Mouse (Mus musculus) layer of hippocampus, postnatal 25 days (tissue): ENCODE data around the gene Itga8. TPM values are rescaled to one million over a fixed set of nuclear protein-coding genes. Genes with fewer than 3 reads are reported as not detected.

Experiments
- DNase-seq, 2 experiments: peaks; one replicate each; pipeline ENCODE4 v3.0.0; 2022; ENCODE audit warnings: mixed read lengths in 2 of 2, low spot score in 1 of 2; ENCODE audit errors: extremely low spot score in 1 of 2
- total RNA-seq, 2 experiments: library from RNA; stranded (reverse); gene quantifications; 2 replicates each; pipeline ENCODE4 v1.2.3; 2021

Gene Itga8
- total RNA-seq, 2 experiments from 2014 or later = 15.9 to 30.4 TPM

GRCm38 (mm10) chr2:12107265-12107664, 194.5 kb downstream of the Itga8 start:
- no peak for DNase-seq

GRCm38 (mm10) chr2:12103183-12103582, 198.5 kb downstream of the Itga8 start:
- DNase-seq = no peak

- no peak for DNase-seq
Observed at GRCm38 (mm10) chr2:12092203-12092984, 209.3 kb downstream of the Itga8 start.

- no peak for DNase-seq
Observed at GRCm38 (mm10) chr2:12090993-12091392, 210.7 kb downstream of the Itga8 start.

GRCm38 (mm10) chr2:12085492-12085891, 216.2 kb downstream of the Itga8 start:
- no peak for DNase-seq

GRCm38 (mm10) chr2:12084341-12084740, 217.4 kb downstream of the Itga8 start:
- no peak for DNase-seq

GRCm38 (mm10) chr2:12077266-12077891, 224.3 kb downstream of the Itga8 start:
- no peak for DNase-seq

- DNase-seq = no peak
Observed at GRCm38 (mm10) chr2:12065669-12066399, 235.9 kb downstream of the Itga8 start.

GRCm38 (mm10) chr2:12060034-12060723, 241.5 kb downstream of the Itga8 start:
- DNase-seq = no peak

Other genes starting within 250 kb of the Itga8 start
- 10 to 100 TPM; 87.7 to 95.3 TPM for gene Mindy3, start 117.5 kb upstream of the Itga8 start, total RNA-seq